Mouse (Mus musculus) brain, embryonic 14.5 days (tissue): ENCODE measurements at regions not wholly inside any gene's neighbourhood (a gene's known extent, or its start where the extent isn't known, plus 50 kb on each side); places are given as distances from the start of the nearest gene placed in this dataset.

Experiments used
- CTCF ChIP-seq: fragments of 200-500 bp; IDR thresholded peaks from 2 replicates; pipeline ENCODE4 v1.5.1; 2012; ENCODE audit warnings: inconsistent platforms, mild to moderate bottlenecking, moderate library complexity, borderline replicate concordance; ENCODE audit not compliant: insufficient read depth, insufficient read length; ENCODE audit errors: extremely low read depth
- POLR2A ChIP-seq: fragments of 200-500 bp; IDR thresholded peaks from 2 replicates; pipeline ENCODE4 v1.6.1; 2012; ENCODE audit warnings: mild to moderate bottlenecking, inconsistent platforms, borderline replicate concordance; ENCODE audit not compliant: poor library complexity, insufficient read depth, insufficient read length, severe bottlenecking; ENCODE audit errors: extremely low read depth

GRCm38 (mm10) chr3:17201773-17202172, 746.4 kb upstream of the Cypt12 start:
- TF ChIP-seq POLR2A = no peak
- no peak for TF ChIP-seq CTCF
